Mouse (Mus musculus): Measurements from ENCODE around the gene Arhgap17. TPM values are rescaled to one million over a fixed set of nuclear protein-coding genes. Genes with fewer than 3 reads are reported as not detected.

The Arhgap17 gene
- total RNA-seq, 2 experiments from 2014 or later = 35.6 to 51.9 TPM

- DNase-seq (ENCODE audit: low spot score in 2 of 2) = peak; percentile 62 to 63
Observed at GRCm38 (mm10) chr7:123368778-123369746, 653 bp downstream of the Arhgap17 start.

DNA sequence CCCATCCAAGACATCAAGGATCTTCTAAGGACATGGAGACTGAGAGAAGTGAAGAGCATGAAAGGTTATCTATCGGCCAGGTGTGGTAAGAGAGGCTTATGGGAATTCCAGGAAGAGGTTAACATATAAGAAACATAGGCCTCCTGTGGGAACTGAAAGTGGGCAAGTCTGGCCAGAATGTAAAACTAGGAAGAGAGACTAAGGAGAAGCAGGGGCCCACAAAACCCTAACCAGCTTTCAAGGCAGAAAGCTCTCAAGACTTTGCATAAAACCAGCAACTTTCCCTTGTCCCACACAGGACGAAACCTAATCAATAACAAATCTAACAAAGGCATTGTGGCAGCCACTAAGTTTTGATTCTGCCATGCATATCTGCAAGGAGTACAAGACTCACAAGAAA is 1.5 kb downstream of the Arhgap17 start:
- DNase-seq (ENCODE audit: low spot score in 2 of 2) = no peak

DNA sequence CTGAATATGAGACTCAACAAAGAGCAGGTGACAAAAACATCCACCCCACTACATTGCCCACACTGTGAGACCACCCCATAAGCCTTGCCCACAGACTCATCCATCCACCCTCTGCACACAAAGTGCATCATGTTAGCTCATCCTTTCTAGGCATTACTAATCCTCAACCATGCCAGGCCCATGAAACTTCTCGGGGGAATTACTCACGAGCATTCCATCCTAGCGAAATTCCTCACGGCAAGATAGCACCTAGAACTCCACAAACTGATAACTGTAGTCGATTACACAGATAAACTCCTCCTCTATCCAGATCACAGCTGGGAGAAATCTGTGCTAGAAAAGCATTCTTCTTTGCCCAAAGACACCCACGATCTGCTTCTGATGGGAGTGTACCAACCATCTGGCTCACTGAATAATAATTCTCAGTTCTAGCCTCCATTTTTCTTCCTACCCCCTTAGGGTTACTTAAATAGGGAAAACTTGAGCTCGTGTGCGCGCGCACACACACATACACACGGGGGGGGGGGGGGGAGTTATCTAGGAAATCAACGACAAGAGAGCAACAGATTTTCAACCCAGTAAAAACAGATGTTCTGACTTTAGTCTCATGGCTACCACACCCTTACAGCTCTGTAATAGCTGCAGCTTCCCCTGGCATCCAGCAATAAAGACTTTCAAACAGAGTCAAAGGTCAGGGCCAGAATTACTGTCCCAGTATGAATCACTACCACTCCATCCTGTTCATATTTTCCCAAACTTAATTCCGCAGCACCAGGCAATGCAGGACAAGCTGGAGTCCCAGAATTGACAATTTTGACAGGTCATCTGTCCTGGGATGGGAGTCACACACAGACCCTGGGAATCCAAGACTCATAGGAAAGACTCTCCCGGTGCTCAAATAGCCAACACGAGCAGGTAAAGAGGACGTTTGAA is 2.2 kb downstream of the Arhgap17 start:
- DNase-seq (ENCODE audit: low spot score in 2 of 2) = no peak

GRCm38 (mm10) chr7:123366806-123367205 is 2.9 kb downstream of the Arhgap17 start:
- DNase-seq (ENCODE audit: low spot score in 2 of 2) = no peak

DNA sequence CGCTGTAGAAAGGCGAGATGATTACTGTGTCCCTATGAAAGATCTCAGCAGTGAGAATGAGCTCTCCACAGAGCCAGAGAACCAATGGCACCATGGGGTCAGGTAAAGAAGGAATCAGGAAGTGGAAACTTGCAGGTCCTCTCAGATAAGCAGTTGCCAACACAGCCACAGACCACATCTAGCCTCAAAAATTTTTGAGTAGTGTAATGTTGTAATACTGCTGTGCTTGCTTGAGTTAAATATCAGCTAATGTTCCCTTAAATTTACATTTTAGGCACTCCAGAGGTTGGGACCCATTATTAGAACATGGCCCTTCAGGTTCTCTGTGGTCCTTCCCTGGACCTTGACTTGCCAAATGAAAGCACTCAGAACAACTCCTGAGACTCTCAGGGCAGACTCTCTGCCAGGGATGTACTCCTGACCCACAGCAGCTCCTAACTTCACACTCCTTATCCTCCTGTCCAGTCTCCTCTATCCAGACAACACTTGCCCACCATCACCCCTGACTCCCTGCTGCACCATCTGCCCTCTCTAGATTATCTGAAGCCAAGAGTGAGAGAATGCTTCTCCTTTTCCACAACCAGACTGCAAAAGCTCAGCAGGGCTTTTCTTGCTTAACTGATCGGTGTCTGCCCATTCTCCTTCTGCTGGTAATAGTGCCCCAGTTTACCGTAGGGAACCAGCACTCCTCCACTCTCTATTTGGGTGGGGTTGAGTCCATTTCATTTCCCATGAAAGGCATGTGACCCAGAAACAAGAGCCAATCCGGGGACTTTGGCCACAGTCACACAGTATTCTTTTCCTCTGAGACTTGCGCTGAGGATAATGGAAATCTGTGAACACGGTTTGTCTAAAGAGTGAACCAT is 3.6 kb downstream of the Arhgap17 start:
- no peak for DNase-seq (ENCODE audit: low spot score in 2 of 2)

DNA sequence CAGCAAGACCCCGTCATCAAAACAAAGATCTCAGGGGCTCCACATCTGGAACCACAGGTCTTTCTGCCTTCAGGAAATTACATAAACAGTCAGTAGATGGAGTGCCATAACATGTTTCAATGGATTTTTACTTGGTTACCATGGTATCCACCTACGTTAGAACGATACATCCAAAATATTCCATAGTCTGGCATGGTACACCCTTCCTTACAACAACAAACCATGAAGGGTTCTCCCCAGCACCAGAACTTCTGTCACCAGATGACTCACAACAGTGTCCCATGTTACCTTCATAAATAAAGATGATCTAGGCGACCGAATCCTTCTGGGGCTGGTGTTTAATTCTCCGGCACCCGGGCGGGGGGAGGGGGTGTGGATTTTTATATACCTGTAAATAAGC is 5.7 kb downstream of the Arhgap17 start:
- DNase-seq (ENCODE audit: low spot score in 2 of 2) = no peak

- no peak for DNase-seq (ENCODE audit: low spot score in 2 of 2)
Observed at GRCm38 (mm10) chr7:123362806-123363205, 6.9 kb downstream of the Arhgap17 start.

GRCm38 (mm10) chr7:123361229-123361980 is 8.3 kb downstream of the Arhgap17 start:
- DNase-seq (ENCODE audit: low spot score in 2 of 2) = no peak

- no peak for DNase-seq (ENCODE audit: low spot score in 2 of 2)
Observed at GRCm38 (mm10) chr7:123360185-123360584, 9.5 kb downstream of the Arhgap17 start.

- DNase-seq (ENCODE audit: low spot score in 2 of 2) = no peak
Observed at GRCm38 (mm10) chr7:123359101-123359500, 10.6 kb downstream of the Arhgap17 start.

GRCm38 (mm10) chr7:123356158-123356557 is 13.6 kb downstream of the Arhgap17 start:
- DNase-seq (ENCODE audit: low spot score in 2 of 2) = no peak

DNA sequence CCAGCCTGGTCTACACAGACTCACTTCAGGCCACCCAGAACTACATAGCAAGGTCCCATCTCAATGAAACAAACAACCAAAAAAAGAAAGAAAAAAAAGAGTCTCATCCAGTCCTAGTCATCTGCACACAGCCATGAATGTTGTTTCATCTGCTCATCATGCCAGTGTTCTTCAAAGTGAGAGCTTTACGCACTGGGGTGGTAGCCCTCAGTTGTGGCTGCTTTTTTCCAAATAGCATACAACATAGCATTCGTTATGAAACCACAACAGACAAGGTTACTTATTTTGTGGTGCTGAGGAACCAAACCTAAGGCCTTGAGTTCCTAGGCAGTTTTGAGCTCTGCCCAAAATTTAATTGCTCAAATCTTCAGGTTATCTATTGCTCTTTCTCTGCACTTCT is 14.9 kb downstream of the Arhgap17 start:
- DNase-seq (ENCODE audit: low spot score in 2 of 2) = no peak

GRCm38 (mm10) chr7:123354392-123354791 is 15.3 kb downstream of the Arhgap17 start:
- DNase-seq (ENCODE audit: low spot score in 2 of 2) = no peak

GRCm38 (mm10) chr7:123353879-123354278 is 15.8 kb downstream of the Arhgap17 start:
- DNase-seq (ENCODE audit: low spot score in 2 of 2) = no peak

GRCm38 (mm10) chr7:123353081-123353480 is 16.6 kb downstream of the Arhgap17 start:
- DNase-seq (ENCODE audit: low spot score in 2 of 2) = no peak

- DNase-seq (ENCODE audit: low spot score in 2 of 2) = no peak
Observed at GRCm38 (mm10) chr7:123350243-123350642, 19.5 kb downstream of the Arhgap17 start.

DNA sequence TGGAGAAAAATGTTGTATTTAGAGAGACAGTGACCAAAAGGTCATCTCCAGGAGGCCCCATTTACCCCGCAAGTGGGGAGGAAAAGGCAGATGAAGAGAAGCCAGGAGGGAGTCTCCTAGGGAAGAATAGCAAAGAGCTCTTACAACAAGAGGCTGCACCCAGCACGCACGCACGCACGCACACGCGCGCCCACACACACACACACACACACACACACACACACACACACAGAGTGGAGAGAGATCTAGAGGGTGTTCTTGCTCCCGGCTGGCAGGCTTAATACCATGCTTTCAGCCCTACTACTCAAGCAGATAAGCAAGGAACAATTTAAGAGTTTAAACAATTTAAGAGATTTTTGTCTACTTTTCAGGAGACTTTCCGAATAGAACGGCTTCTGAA is 19.9 kb downstream of the Arhgap17 start:
- no peak for DNase-seq (ENCODE audit: low spot score in 2 of 2)

DNA sequence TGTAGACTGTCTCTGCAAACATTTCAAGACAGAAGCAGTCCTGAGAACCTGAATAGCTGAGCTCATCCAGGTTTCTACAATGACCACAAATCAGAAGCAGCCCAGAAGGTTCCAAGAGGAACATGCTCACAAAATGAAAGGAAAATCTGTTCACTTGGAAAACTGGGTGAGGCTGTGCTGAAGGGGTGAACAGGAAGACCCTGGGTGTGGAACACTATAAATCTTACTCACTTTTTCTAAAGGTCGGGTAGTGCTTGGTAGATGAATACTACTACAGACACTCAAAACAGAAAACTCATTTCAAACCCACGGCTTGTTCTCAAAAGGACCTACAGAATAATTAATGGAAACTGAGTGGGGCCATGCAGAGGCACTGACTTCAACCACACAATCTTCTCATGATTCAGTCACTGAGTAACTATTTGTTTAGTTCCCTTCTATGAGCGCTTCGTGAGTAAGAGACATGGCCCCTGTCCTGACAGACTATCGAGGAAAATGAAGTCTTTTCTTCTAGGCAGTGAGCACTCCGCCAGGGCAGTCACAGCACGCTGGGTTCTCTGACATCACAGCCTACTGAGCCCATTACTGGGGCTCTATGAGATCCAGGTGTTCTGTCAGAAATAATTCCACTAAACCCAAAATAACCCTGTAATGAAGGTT is 23.0 kb downstream of the Arhgap17 start:
- no peak for DNase-seq (ENCODE audit: low spot score in 2 of 2)

DNA sequence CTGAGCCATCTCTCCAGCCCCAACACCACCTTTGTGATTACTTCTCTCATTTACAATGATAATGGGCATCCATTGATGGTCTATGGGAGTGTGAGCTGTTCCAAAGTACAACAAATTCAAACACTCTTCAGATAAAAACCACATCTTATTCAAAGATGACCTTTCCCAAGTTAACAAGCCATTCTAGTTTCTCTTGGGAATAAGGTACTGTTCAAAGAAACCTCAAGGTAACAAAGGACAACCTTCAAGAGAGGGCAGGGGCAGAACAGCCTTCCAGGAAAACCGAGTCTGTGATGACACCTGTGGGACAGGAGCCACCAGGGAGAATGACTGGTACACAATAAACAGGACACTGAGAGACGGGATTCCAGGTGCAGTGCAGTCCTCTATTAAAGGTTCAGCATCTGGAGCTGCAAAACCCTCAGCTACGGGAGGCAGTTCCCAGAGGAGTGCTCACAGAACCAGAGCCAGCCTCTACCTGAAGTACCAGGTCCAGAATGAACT is 24.6 kb downstream of the Arhgap17 start:
- DNase-seq (ENCODE audit: low spot score in 2 of 2) = no peak

Measured in adrenal gland, adult 18-20 months (tissue).